Mouse (Mus musculus) layer of hippocampus, adult 8-10 months (tissue): ENCODE results near the gene Ass1. TPM values are rescaled to one million over a fixed set of nuclear protein-coding genes. Genes with fewer than 3 reads are reported as not detected.
A peak's percentile ranks its signal among the peaks of the same experiment; 100 is the strongest.

Experiments used
- DNase-seq, 2 experiments: peaks; one replicate each; pipeline ENCODE4 v3.0.0; 2022; ENCODE audit warnings: low spot score in 2 of 2
- total RNA-seq, 4 experiments: library from RNA; stranded (reverse); gene quantifications; 2 replicates each; pipeline ENCODE4 v1.2.4; 2022

Ass1 gene
- total RNA-seq, result 10 to 100 TPM; 35.1 to 46.8 (median 38.7) TPM

DNA sequence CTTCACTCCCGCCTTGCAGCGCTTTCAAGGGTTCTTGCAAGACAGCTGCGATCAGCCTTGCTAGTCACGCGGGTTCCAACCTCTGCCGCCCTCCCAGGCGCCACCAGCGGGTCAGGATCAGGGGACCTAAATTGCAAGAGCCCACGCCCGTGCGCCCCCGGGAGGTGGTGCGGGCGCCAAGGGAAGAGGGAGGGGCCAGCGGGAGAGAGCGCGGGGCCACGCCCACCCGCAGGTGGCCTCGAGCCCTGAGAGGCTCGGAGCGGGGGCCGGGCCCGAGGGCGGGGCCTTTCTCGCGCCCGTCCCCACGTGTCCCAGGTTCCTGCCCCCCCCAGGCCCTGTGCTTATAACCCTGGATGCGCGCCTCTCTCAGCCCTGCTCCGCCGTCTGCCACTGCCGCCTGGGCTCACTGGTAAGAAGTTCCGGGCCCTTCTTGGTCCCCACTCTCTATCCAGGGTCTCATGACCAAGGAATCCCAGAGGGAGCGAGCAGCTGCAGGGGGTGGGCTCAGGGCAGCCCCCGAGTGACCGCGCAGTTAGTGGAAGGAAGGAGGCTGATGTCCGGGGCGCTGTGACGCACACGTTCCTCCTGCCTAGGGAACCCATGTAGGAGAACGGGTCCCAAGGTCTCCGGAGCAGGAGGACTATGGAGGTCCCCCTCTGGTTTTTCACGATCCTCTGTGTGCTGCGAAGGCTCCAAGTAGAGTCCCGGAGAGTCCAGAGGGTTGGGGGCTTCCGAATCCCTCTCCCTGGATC is at the start of gene Ass1:
Ass1 (plus strand) TSS at position 277 of the 752 bp plus-strand sequence.
- peak; percentile 44 to 49 for DNase-seq

DNA sequence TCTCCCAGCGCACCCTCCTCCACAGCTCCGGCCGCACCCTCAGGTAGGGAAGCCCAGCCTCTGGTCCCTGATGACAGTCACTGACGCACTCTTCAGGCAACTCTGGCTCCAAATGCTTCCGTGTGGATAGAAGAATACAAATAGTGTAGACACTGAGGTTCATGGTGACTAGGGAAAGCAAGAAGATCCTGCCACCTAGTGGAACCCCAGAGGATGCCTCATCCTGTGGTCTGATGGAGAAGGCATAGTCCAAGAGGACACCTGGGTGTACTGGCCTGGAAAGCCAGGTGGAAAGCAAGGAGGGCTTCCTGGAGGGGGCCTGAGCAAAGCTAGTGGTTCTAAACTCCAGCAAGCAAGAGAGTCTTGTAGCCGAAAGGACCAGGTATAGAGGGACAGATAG is 49.1 kb upstream of the Ass1 start:
- DNase-seq, result peak in 1 of 2 experiments; percentile 9

DNA sequence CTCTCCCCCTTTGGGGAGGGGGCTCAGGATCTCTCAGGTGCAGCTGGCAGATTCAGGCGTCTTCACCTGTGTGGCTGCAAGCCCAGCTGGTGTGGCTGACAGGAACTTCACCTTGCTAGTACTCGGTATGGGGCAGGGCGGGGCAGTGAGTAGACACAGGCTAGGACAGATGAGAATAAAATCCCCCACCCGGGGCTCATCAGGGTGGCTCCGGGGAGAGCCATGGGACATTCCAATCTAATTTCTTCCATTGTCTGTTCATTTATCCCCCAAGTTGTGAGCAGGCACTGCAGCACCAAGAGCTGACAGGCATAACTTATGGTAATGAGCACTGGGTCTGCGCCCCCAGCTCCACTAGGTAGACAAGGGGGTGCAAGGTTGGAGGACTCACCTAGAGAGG is 47.4 kb upstream of the Ass1 start:
- no peak for DNase-seq

DNA sequence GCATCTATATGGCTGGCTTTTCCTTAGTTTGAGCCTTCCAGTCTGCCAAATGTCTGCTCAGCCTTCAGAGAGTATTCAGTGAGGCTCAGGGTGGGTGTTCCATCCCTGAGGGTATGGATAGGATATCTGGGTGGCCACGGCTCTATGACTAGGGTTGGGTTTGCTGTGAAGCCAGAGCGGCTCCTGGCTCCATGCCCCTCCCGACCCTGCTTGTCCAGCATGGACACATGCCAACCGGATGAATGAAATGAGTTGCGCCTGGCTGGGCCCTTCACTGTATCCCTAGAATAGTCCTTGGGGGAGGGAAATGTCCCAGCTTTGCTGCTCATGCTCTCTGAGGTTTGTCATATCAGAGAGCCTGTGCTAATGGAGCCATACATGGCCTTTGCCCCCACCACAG is 38.5 kb upstream of the Ass1 start:
- DNase-seq, result no peak

DNA sequence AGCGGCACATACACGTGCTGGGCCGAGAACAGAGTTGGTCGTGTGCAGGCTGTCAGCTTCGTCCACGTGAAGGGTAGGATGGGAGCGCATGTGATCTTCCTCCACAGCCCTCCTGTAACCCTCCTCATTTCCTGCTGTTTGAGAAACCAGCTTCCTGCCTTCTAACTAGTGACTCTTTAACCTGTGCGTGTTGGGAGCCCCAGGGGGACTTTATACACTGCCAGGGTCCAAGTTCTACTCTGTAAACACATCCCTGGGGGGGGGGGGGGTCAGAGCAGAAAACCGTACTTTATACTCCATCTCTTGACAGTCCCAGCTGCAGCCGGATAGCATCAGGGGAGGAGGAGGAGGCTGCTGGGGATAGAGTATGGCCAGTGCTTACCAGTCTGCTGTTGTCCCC is 35.3 kb upstream of the Ass1 start:
- DNase-seq, result no peak

- peak; percentile 25 to 39 for DNase-seq
These were observed 34.4 kb upstream of the Ass1 start for GRCm38 (mm10) chr2:31435567-31435966.

- no peak for DNase-seq
These were observed 32.3 kb upstream of the Ass1 start for GRCm38 (mm10) chr2:31437480-31438245.

- no peak for DNase-seq
These were observed 30.4 kb upstream of the Ass1 start for GRCm38 (mm10) chr2:31439576-31439975.

DNA sequence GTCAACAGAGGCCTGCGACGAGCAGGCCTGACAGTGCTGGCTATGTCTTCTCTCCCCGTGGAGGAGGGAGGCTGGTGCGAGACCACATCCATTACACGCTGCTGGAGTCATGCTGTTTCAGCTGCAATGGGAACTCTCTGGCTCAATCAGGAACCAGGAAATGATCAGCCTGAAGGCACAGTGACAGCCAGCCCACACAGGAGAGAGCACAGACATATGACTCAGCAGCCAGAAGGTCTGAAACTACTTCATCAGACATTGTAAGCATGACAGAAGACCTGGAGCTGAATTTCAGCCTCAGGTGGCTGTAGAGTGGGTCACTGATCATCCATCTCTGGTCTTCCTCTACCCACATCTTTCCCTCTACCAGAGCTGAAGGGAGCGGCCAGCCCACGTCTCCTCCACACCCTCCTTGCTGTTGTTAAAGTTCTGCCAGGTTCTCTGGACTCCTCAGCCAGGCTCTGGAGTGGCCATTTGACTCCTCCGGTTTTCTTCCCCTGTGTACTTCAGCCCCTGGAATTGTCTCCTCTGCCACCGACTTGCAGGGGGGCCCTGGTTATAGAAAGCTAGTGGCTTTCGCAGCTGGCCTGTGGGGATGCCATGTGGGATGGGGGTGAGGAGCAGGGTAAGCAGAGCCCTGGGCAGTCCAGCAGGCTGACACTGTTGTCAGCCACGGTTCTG is 27.4 kb upstream of the Ass1 start:
- DNase-seq, result peak; percentile 55 to 66

DNA sequence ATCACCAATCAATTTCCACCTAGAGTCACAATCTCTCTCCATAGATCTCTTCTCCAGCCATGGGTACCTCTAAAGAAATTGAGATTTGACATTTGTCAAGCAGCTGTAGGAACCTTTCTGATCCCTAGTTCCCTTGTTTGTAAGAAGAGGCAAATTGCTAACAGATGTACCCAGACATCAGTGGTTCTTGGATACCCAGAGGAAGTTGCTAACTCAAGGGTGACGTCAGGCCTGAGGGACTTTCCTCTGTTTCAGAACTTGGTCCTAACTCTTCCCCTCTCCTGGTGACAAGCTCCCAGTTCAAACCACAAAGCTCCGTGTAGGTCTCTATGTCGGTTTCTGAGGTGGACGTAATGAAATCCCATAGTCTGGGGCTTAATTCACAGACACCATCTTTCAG is 24.0 kb upstream of the Ass1 start:
- no peak for DNase-seq

DNA sequence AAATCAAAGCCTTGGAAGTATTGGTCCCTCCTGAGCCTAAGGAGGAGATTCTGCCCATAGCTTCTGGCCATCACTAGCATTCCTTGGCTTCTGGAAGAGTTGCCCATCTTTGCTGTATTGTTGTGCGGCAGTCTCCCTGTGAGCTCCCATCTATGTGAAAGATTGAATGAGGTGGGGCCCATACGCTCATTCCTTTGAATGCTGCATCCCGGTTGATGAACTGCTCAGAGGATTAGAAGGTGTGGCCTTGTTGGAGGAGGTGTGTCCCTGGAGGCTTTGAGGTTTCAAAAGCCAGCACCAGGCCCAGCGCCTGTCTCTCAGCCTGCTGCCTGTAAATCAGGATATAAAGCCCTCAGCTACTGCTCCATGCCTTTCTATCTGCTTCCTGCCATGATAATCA is 23.6 kb upstream of the Ass1 start:
- DNase-seq, result no peak

GRCm38 (mm10) chr2:31447536-31447935 is 22.5 kb upstream of the Ass1 start:
- no peak for DNase-seq

- DNase-seq, result no peak
These were observed 21.1 kb upstream of the Ass1 start for GRCm38 (mm10) chr2:31448756-31449440.

GRCm38 (mm10) chr2:31449441-31449815 is 20.6 kb upstream of the Ass1 start:
- peak; percentile 63 to 68 for DNase-seq

DNA sequence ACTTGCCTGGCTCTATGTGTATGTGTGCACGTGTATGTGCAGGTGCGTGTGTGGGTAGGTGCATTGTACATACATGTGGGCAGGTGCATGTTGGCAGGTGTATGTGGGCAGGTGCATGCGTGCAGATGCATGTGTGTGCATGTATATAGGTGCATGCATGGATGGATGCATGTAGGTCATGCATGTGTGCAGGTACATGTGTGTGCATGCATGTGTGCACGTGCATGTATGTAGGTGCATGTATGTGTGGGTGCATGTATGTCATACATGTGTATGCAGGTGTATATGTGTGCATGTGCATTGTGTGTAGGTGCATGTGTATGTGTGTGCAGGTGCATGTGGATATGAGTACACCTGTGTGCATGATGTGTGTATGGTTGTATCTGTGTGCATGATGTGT is 20.1 kb upstream of the Ass1 start:
- DNase-seq, result no peak

DNA sequence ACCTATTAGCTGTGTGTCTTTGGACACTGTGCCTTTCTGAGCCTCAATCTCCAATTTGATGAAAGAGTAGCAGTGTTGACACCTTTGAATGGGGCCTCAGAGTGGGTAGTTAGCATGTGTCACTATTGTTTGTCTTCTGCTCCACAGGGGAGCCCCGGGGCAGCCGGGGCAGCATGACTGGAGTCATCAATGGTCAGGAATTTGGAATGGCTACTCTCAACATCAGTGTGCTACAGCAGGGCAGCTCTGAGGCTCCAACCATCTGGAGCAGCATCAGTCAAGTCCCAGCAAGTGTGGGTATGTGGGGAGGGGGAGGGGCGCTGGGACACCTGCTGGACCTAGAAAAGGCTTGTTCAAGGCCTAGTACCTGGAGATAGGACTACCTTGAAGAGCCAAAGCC is 19.3 kb upstream of the Ass1 start:
- DNase-seq, result no peak

- DNase-seq, result no peak
These were observed 18.5 kb upstream of the Ass1 start for GRCm38 (mm10) chr2:31451530-31451929.

- no peak for DNase-seq
These were observed 17.0 kb upstream of the Ass1 start for GRCm38 (mm10) chr2:31453011-31453410.

DNA sequence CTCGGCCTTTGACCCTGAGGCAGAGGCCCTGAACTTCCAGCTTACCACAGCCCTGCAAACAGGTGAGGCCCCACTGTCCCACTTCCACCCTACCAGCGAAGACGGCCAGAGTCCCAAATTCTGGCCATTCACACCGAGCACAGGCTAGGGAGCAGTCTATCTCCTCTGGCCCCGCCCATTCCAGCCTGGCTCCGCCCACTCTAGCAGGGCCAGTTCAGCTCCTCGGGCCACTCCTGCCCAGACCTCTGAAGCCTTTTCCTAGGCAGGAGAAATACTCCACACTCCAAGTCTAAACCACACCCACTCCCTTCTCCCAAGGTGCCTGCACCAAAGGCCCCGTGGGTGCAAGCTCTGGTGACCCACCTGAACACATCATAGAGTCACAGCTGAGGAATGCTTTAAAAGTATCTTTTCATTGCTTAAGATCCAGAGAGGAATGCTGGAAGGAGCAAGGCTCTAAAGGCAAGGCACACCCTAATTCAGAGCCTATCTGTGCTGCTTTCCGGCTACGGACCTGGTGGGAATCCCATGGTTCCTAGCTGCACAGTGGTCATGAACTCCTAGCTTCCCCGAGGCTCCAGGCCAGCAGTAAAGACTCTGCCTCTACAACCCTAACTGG is 16.3 kb upstream of the Ass1 start:
- no peak for DNase-seq

GRCm38 (mm10) chr2:31454280-31454679 is 15.7 kb upstream of the Ass1 start:
- no peak for DNase-seq

DNA sequence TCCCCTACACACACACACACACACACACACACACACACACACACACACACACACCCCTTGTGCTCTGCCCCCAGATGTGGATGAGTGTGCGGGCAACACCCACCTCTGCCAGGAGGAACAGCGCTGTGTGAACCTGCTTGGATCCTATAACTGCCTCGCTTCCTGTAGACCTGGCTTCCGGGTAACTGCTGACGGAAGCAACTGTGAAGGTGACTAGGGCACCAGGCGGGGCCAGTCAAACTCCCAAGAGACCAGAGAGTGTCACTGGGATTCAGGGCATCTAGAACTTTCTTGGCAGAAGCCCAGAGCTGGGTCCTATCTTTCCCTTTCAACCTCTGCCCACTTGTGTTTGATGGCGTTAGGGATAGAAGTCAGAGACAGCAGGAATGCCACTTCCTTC is 14.6 kb upstream of the Ass1 start:
- DNase-seq, result no peak
